Mouse (Mus musculus): Measurements from ENCODE around the gene Acmsd. TPM values are rescaled to one million over a fixed set of nuclear protein-coding genes. Genes with fewer than 3 reads are reported as not detected.
A peak's percentile ranks its signal among the peaks of the same experiment; 100 is the strongest.

Acmsd gene
- polyA plus RNA-seq, 1 experiment from 2014 or later = 0.45 TPM

GRCm38 (mm10) chr1:127774501-127774880 lies 45.3 kb downstream of the Acmsd start:
- under 1% methylated on average over 31 of the region's 31 CpGs for WGBS
- peaks cover 9% of the 10 kb centered on the region for H3K36me3 ChIP-seq (ENCODE audit: insufficient read depth)
- H3K9ac ChIP-seq = peak overlapping the region; percentile 86
- H3K27ac ChIP-seq (ENCODE audit: low read depth) = peak overlapping the region; percentile 93
- H3K4me1 ChIP-seq (ENCODE audit: insufficient read depth) = 0 out of 2 replicates have a peak, but pooled peaks cover 4% of the 10 kb centered on the region
- no peaks in the 10 kb centered on the region for H3K9me3 ChIP-seq (ENCODE audit: low read depth, low read length)
- H3K27me3 ChIP-seq (ENCODE audit: insufficient read depth, low read length) = no peaks in the 10 kb centered on the region
- peak overlapping the region; percentile 72 for H3K4me3 ChIP-seq (ENCODE audit: low read depth, low read length)
- peak overlapping the region; percentile 89 for H3K4me2 ChIP-seq
- TF ChIP-seq CTCF (IDR thresholded peaks at IDR 0.05; ENCODE audit: low read depth) = no peak
- DNase-seq (peak; percentile 67), ATAC-seq (ENCODE audit: insufficient read depth) (peak; percentile 55)

DNA sequence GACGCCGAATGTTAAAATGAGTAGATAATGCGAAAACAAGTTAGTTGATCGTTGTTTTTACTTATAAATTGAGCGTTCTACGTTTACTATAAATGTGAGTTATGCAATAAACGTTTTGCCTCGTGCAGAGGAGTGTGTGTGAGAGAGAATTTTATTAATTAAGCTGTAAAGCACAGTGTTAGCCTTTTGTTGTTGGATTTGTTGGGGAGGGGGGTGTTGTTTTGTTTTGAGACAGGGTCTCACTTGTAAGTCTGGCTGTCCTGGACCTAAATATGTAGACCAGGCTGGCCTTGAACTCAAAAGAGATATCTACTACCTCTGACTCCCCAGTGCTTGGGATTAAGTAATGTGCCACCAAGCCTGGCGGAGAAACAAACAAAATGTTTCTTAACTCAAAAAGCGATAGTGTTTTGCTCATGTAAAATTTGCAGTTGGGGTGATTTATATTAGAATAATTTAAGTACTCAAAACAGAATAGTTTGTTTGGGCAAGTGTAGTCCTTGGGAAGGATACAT lies 46.0 kb downstream of the Acmsd start:
- Histone ChIP-seq H3K9me3 (ENCODE audit: low read depth, low read length) (no peaks in the 10 kb centered on the region), H3K4me3 (ENCODE audit: low read depth, low read length) (peak overlapping the region; percentile 72), H3K4me2 (peak overlapping the region; percentile 89), H3K27ac (ENCODE audit: low read depth) (no peak overlapping the region), H3K36me3 (ENCODE audit: insufficient read depth) (peaks cover 9% of the 10 kb centered on the region), H3K4me1 (ENCODE audit: insufficient read depth) (0 out of 2 replicates have a peak, but pooled peaks cover 4% of the 10 kb centered on the region), H3K27me3 (ENCODE audit: insufficient read depth, low read length) (no peaks in the 10 kb centered on the region), H3K9ac (peak overlapping the region; percentile 86)
- no peak for TF ChIP-seq CTCF (IDR thresholded peaks at IDR 0.05; ENCODE audit: low read depth)
- DNase-seq (no peak), ATAC-seq (ENCODE audit: insufficient read depth) (no peak)
- WGBS = 6% methylated on average over 10 of the region's 10 CpGs

DNA sequence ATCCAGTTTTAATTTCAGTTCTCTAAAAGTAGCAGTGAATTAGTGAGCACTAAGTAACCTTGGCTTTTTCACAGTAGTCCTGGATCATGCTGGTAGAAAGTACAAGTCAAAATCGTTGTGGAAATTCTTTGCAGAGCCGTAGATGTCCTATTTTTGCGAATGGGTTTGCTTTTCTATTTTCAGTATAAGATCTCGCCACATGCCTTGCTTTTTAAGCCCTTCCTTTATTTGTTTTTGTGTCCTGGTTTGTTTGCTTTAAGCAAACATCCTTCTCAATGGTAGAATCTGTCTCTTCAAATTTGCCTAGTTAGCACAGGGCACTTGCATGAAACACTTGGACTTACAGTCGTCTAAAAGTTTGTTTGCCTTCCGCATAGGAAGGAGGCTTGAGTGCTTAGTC lies 47.0 kb downstream of the Acmsd start:
- no peaks in the 10 kb centered on the region for H3K27me3 ChIP-seq (ENCODE audit: insufficient read depth, low read length)
- H3K36me3 ChIP-seq (ENCODE audit: insufficient read depth) = peaks cover 9% of the 10 kb centered on the region
- peak; percentile 14 for DNase-seq
- H3K4me1 ChIP-seq (ENCODE audit: insufficient read depth) = 0 out of 2 replicates have a peak, but pooled peaks cover 4% of the 10 kb centered on the region
- H3K4me3 ChIP-seq (ENCODE audit: low read depth, low read length) = peak overlapping the region; percentile 72
- 41% methylated on average over 6 of the region's 6 CpGs for WGBS
- no peak for TF ChIP-seq CTCF (IDR thresholded peaks at IDR 0.05; ENCODE audit: low read depth)
- peak overlapping the region; percentile 89 for H3K4me2 ChIP-seq
- no peak for ATAC-seq (ENCODE audit: insufficient read depth)
- H3K9ac ChIP-seq = peak overlapping the region; percentile 10; the same call in 1 of the 2 replicates
- no peak overlapping the region for H3K27ac ChIP-seq (ENCODE audit: low read depth)
- no peaks in the 10 kb centered on the region for H3K9me3 ChIP-seq (ENCODE audit: low read depth, low read length)

- H3K9ac ChIP-seq = no peak overlapping the region
- WGBS = 85% methylated on average over 3 of the region's 3 CpGs
- H3K4me1 ChIP-seq (ENCODE audit: insufficient read depth) = 0 out of 2 replicates have a peak, but pooled peaks cover 4% of the 10 kb centered on the region
- TF ChIP-seq CTCF (IDR thresholded peaks at IDR 0.05; ENCODE audit: low read depth) = no peak
- H3K9me3 ChIP-seq (ENCODE audit: low read depth, low read length) = no peaks in the 10 kb centered on the region
- H3K27me3 ChIP-seq (ENCODE audit: insufficient read depth, low read length) = no peaks in the 10 kb centered on the region
- peaks cover 9% of the 10 kb centered on the region for H3K36me3 ChIP-seq (ENCODE audit: insufficient read depth)
- ATAC-seq (ENCODE audit: insufficient read depth) = no peak
- no peak for DNase-seq
- H3K4me3 ChIP-seq (ENCODE audit: low read depth, low read length) = no peak overlapping the region
- no peak overlapping the region for H3K4me2 ChIP-seq
- H3K27ac ChIP-seq (ENCODE audit: low read depth) = no peak overlapping the region
Measured at GRCm38 (mm10) chr1:127778611-127779010, 49.4 kb downstream of the Acmsd start.

DNA sequence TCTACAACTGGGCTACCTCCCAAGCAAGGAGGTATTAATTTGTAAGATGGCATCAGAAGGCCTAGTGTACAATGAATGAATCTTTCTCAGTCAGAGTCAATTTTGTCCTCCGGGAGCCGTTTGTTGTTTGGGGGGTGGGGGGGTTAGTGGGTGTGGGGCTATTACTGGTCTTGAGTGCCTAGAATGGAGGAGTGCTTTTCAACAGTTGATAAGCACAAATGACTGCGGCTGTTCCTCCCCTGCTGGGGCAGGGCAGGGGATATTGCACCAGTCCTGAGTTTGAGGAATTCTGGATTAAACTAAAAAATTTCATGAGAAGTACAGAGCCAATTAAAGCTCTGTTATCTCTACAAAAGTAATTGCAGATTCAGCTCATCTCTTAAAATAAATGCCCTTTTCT lies 50.9 kb downstream of the Acmsd start:
- Histone ChIP-seq H3K9me3 (ENCODE audit: low read depth, low read length) (no peaks in the 10 kb centered on the region), H3K4me2 (no peak overlapping the region), H3K4me3 (ENCODE audit: low read depth, low read length) (no peak overlapping the region), H3K9ac (no peak overlapping the region), H3K36me3 (ENCODE audit: insufficient read depth) (peaks cover 9% of the 10 kb centered on the region), H3K4me1 (ENCODE audit: insufficient read depth) (0 out of 2 replicates have a peak, but pooled peaks cover 4% of the 10 kb centered on the region), H3K27ac (ENCODE audit: low read depth) (no peak overlapping the region), H3K27me3 (ENCODE audit: insufficient read depth, low read length) (no peaks in the 10 kb centered on the region)
- TF ChIP-seq CTCF (IDR thresholded peaks at IDR 0.05; ENCODE audit: low read depth) = no peak
- 34% methylated on average over 3 of the region's 3 CpGs for WGBS
- no peak for DNase-seq
- ATAC-seq (ENCODE audit: insufficient read depth) = no peak

DNA sequence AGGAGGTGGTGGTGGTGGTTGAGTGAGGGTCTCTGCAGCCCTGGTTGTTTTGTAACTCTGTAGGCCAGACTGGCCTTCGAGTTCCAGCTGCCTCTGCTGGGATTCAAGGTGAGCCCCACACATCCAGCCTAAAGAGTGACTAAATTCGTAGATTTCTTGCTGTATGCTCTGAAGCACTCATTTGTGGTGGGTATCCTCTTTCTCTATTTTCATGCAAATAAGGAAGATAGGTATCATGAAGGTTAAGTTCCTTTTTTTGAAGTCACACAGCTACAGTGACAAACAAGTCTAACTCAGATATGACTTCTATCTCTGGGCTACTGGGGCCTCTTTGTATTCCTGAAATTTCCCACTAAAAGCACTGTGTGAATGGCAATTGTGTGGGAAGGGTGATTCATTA lies 51.6 kb downstream of the Acmsd start:
- ATAC-seq (ENCODE audit: insufficient read depth) (no peak), DNase-seq (no peak)
- no peak overlapping the region for H3K4me3 ChIP-seq (ENCODE audit: low read depth, low read length)
- 0 out of 2 replicates have a peak, but pooled peaks cover 4% of the 10 kb centered on the region for H3K4me1 ChIP-seq (ENCODE audit: insufficient read depth)
- H3K4me2 ChIP-seq = no peak overlapping the region
- H3K27ac ChIP-seq (ENCODE audit: low read depth) = no peak overlapping the region
- WGBS = 65% methylated on average over 2 of the region's 2 CpGs
- TF ChIP-seq CTCF (IDR thresholded peaks at IDR 0.05; ENCODE audit: low read depth) = no peak
- H3K27me3 ChIP-seq (ENCODE audit: insufficient read depth, low read length) = no peaks in the 10 kb centered on the region
- no peak overlapping the region for H3K9ac ChIP-seq
- H3K36me3 ChIP-seq (ENCODE audit: insufficient read depth) = peaks cover 9% of the 10 kb centered on the region
- no peaks in the 10 kb centered on the region for H3K9me3 ChIP-seq (ENCODE audit: low read depth, low read length)

- Histone ChIP-seq H3K9ac (no peak overlapping the region), H3K4me2 (no peak overlapping the region), H3K36me3 (ENCODE audit: insufficient read depth) (peaks cover 1% of the 10 kb centered on the region; the same call in 1 of the 2 replicates), H3K27me3 (ENCODE audit: insufficient read depth, low read length) (no peaks in the 10 kb centered on the region), H3K4me1 (ENCODE audit: insufficient read depth) (no peaks in the 10 kb centered on the region), H3K4me3 (ENCODE audit: low read depth, low read length) (no peak overlapping the region), H3K9me3 (ENCODE audit: low read depth, low read length) (no peaks in the 10 kb centered on the region), H3K27ac (ENCODE audit: low read depth) (no peak overlapping the region)
- DNase-seq = no peak
- TF ChIP-seq CTCF (IDR thresholded peaks at IDR 0.05; ENCODE audit: low read depth) = no peak
- ATAC-seq (ENCODE audit: insufficient read depth) = no peak
Measured at GRCm38 (mm10) chr1:127783862-127784261, 54.6 kb downstream of the Acmsd start.
